Mouse (Mus musculus): Measurements from ENCODE around the gene Mad1l1. TPM values are rescaled to one million over a fixed set of nuclear protein-coding genes. Genes with fewer than 3 reads are reported as not detected.

Mad1l1 gene
- polyA plus RNA-seq, 1 experiment, result 21.6 TPM

DNA sequence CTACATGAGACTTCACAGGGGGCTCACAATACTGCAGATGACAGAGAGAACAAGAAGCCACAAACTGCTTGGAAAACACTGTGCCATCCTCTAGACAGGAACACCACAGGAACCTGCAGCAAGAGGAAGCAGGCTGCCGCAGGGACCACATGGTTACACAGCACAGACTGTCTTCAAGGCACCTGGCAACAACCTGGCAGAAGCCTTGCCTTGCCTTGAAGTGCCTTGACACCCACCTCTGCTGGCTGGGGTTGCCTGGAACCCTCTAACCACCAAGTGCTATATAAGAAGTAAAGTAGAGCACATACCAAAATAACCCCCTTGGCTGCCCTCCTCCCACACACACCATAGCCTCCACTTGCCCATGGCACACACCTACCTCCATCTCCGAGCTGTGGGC lies 177.8 kb downstream of the Mad1l1 start:
- no peak for DNase-seq (ENCODE audit: low read depth)

GRCm38 (mm10) chr5:140141336-140141735 lies 180.0 kb downstream of the Mad1l1 start:
- DNase-seq (ENCODE audit: low read depth), result no peak

GRCm38 (mm10) chr5:140140214-140140613 lies 181.1 kb downstream of the Mad1l1 start:
- no peak for DNase-seq (ENCODE audit: low read depth)

DNA sequence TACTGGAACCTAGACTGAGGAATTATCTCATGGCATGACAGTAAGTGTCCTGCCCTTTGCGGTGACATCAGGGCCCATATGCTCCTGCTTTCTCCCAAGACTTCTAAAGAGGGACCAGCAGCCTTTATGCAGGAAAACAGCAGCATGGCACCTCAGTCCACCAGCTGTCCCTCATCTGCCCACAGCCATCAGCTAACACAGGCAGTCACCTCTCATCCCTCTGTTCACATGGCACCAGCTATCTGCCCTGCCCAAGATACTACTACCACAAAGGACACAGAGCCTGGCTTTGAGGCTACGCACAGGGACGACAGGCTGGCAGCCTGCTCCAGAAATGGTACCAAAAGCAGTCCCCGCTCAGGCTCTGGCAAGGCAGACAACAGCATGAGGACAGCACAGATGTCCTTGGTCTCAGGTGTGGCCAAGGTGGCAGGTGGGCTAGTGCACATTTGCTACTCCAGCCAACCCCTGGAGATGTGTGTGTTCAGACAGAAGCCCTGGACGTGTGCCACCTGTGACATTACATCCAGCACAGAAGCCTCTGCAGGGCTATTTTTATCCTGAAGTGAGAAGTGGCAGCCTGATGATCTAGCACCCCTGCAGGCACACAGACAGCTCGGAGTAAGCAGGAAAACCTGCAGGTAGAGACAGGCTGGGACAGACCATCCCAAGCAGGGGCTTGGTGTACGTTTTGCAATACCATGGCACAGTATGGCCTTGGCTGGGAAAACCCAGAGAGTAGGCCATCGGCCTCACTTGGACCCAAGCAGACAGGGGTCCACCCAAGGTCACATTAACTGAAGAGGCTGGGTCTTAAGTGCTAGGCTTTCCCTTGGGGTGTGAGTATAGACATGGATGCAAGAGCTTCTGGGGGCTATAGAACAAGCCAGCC lies 185.4 kb downstream of the Mad1l1 start:
- DNase-seq (ENCODE audit: low read depth), result peak; percentile 50

- DNase-seq (ENCODE audit: low read depth), result no peak
Measured at GRCm38 (mm10) chr5:140134021-140134420, 187.3 kb downstream of the Mad1l1 start.

DNA sequence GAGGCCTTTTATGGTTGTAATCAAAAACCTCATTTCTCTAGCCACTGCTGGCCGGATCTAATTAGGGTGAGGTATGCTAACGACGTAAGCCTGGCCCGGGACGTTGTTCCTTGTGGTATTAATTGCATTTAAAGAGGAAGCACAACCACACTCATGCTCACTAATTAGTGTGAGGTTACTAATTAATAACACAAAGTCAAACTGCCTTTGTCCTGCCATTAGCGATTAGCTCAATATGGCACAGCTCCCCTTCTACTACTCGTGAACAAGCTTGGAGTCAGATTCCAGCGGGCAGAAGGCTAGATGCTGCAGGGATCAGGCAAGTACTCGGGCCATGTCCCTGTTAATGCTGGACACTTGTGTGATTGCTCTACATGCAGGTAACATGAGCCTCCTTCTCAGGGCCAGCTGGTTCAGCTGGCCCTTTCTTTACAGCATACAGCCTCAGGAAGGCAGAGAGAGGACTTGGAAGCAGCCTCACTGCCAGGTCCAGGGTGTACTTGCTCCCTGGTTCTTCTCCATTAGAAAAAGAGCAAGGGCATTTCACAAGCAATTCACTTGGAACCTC lies 192.9 kb downstream of the Mad1l1 start:
- no peak for DNase-seq (ENCODE audit: low read depth)

GRCm38 (mm10) chr5:140127981-140128380 lies 193.4 kb downstream of the Mad1l1 start:
- no peak for DNase-seq (ENCODE audit: low read depth)

DNA sequence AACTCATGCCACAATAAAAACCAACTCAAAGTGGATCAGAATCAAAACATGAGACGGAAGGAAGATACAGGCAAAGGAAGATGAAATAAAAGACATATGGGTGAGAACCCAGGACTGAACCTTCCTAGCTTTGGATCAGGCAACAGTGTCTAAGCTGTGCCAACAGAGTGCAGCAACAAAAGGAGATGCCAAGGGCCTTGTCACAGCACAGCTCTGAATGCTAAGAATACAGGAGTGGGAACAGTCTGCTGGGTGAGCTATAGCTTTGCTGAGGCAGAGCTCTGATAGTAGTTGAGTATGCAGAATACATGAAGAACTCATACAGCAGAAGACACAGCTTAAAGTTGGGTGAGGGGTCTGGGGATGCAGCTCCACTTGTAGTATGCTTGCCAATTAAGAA lies 196.7 kb downstream of the Mad1l1 start:
- DNase-seq (ENCODE audit: low read depth), result no peak

- no peak for DNase-seq (ENCODE audit: low read depth)
Measured at GRCm38 (mm10) chr5:140123640-140124366, 197.5 kb downstream of the Mad1l1 start.

- no peak for DNase-seq (ENCODE audit: low read depth)
Measured at GRCm38 (mm10) chr5:140123194-140123593, 198.2 kb downstream of the Mad1l1 start.

- DNase-seq (ENCODE audit: low read depth), result no peak
Measured at GRCm38 (mm10) chr5:140121966-140122365, 199.4 kb downstream of the Mad1l1 start.

DNA sequence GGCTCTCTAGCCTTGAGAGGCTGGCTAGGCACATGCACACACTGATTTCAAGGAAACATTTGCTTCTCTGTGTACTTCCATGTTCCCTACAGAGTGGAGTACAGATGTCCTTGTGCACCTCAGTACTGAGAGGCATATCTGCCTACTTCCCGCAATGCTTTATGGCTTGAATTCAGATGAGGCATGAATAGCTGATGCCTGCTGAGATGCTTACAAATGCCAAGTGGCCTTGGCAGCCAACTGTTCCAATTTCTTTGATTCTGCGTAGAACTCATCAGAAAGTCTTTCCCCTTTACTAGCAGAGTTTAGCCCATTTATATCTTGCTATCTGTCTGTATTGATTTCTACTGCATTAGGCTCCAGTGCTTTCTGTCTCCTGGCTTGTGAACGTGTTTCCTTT lies 202.4 kb downstream of the Mad1l1 start:
- DNase-seq (ENCODE audit: low read depth), result no peak

GRCm38 (mm10) chr5:140117968-140118367 lies 203.4 kb downstream of the Mad1l1 start:
- DNase-seq (ENCODE audit: low read depth), result no peak

- no peak for DNase-seq (ENCODE audit: low read depth)
Measured at GRCm38 (mm10) chr5:140115434-140116271, 205.7 kb downstream of the Mad1l1 start.

GRCm38 (mm10) chr5:140114512-140115060 lies 206.8 kb downstream of the Mad1l1 start:
- no peak for DNase-seq (ENCODE audit: low read depth)

GRCm38 (mm10) chr5:140113281-140113680 lies 208.1 kb downstream of the Mad1l1 start:
- no peak for DNase-seq (ENCODE audit: low read depth)

- no peak for DNase-seq (ENCODE audit: low read depth)
Measured at GRCm38 (mm10) chr5:140110024-140110423, 211.3 kb downstream of the Mad1l1 start.

GRCm38 (mm10) chr5:140107907-140108306 lies 213.4 kb downstream of the Mad1l1 start:
- DNase-seq (ENCODE audit: low read depth), result no peak

- no peak for DNase-seq (ENCODE audit: low read depth)
Measured at GRCm38 (mm10) chr5:140106051-140106450, 215.3 kb downstream of the Mad1l1 start.

DNA sequence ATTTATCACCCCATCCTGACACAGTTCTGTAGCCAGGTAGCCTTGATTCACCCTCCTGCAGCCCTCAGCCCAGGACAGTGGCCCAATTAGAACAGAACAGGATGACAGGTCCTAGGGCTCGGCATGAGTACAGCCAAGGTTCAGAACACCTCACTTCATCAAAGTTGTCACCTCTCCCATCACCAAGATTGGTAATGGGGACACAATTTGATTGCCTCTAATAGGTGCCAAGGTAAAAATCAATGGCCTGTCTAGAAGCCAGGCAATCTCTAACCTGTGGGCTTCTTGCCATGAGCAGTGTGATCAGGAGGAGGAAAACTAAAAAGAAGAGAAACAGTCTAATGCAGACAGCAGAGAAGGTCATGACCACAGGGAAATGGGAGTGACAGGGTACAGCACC lies 216.5 kb downstream of the Mad1l1 start:
- no peak for DNase-seq (ENCODE audit: low read depth)

DNA sequence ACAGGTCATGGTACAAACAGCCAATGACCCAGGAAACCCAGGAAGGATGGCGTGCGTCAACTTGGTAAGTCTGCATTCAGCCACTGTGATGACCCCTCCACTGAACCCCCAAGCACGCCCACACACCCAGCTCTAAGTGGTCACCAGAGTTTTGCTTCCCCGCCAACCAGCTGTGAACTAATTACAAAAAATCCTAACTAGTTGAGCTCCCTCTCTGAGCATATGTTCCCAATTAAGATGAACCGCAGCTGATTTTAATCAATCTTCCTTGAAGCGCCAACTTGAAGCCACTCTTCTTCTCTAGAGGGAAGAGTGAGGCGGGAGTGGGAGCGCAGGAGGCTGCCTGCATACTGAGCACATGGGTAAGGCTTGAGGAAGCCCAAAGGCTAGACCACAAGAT lies 218.6 kb downstream of the Mad1l1 start:
- no peak for DNase-seq (ENCODE audit: low read depth)

Measured in gonadal fat pad, adult 2 months (tissue).